Mouse (Mus musculus) lung, postnatal 0 days (tissue): Measurements from ENCODE around the gene Siglec1.

Experiments
- CTCF ChIP-seq: IDR thresholded peaks from 2 replicates; pipeline ENCODE4 v1.5.1; 2016; ENCODE audit warnings: antibody characterized with exemption, mild to moderate bottlenecking
- EP300 ChIP-seq: IDR thresholded peaks from 2 replicates; pipeline ENCODE4 v1.6.1; 2016; ENCODE audit warnings: antibody characterized with exemption, mild to moderate bottlenecking, control low read depth

- TF ChIP-seq CTCF (no peak), EP300 (no peak)
Observed at GRCm38 (mm10) chr2:131089634-131090033, 3.1 kb upstream of the Siglec1 start.
